Mouse (Mus musculus) hindbrain, embryonic 15.5 days (tissue): ENCODE measurements at regions not wholly inside any gene's neighbourhood (a gene's known extent, or its start where the extent isn't known, plus 50 kb on each side); places are given as distances from the start of the nearest gene placed in this dataset.
"Not testable (repeated sequence)": the region's sequence is repeated elsewhere in the genome, so short reads cannot be mapped to it uniquely, and the experiment has no call there.

Experiments
- ATAC-seq: fragments of 200-750 bp; cut with Nextera tagmentation; 2 replicates; pipeline ENCODE4 v1.8.0; 2017; ENCODE audit warnings: low read depth, moderate number of reproducible peaks, moderate TSS enrichment; ENCODE audit not compliant: low FRiP score
- H3K27ac ChIP-seq: fragments of 300-500 bp; sonication (generic); replicated peaks from 2 replicates; pipeline ENCODE4 v1.5.1; 2015; ENCODE audit warnings: mild to moderate bottlenecking, inconsistent platforms
- H3K27me3 ChIP-seq: fragments of 300-500 bp; sonication (generic); 2 replicates; pipeline ENCODE4 v1.6.1; 2015; ENCODE audit warnings: control low read depth, inconsistent platforms
- H3K36me3 ChIP-seq: fragments of 300-500 bp; sonication (generic); 2 replicates; pipeline ENCODE4 v1.6.1; 2015; ENCODE audit warnings: control low read depth, inconsistent platforms
- H3K4me1 ChIP-seq: fragments of 300-500 bp; sonication (generic); replicated peaks from 2 replicates; pipeline ENCODE4 v1.6.1; 2015; ENCODE audit warnings: control low read depth, inconsistent platforms
- H3K4me2 ChIP-seq: fragments of 300-500 bp; sonication (generic); 2 replicates; pipeline ENCODE4 v1.6.1; 2015; ENCODE audit warnings: moderate library complexity, mild to moderate bottlenecking, inconsistent platforms
- H3K4me3 ChIP-seq: fragments of 300-500 bp; sonication (generic); 2 replicates; pipeline ENCODE4 v1.5.1; 2015; ENCODE audit warnings: mild to moderate bottlenecking, inconsistent platforms
- H3K9ac ChIP-seq: fragments of 300-500 bp; sonication (generic); 2 replicates; pipeline ENCODE4 v1.6.1; 2015; ENCODE audit warnings: inconsistent platforms
- H3K9me3 ChIP-seq: fragments of 300-500 bp; sonication (generic); 2 replicates; pipeline ENCODE4 v1.6.1; 2016; ENCODE audit warnings: control low read depth, inconsistent platforms
- WGBS: fragments of 180-500 bp; shearing (Covaris S2); methylation state at CpG from one replicate; pipeline ENCODE4 v1.1.7; 2015; 5-methylcytosine and 5-hydroxymethylcytosine counted together

DNA sequence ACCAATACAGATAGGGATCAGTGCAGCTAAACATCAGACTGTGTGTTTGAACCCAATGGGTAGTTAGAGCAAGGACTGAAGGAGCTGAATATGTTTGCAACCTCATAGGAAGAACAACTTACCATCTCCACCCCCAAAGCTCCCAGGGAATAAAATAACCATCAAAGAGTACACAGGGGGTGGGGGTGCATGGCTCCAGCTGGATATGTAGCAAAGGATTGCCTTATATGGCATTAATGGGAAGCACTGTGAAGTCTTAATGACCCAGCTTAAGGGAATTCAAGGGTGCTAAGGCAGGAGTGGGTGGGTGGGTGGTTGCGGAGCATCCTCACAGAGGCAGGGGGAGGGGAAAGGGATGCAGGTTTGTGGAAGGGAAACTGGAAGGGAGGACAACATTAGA, 404.0 kb upstream of the Gm12887 start:
- Histone ChIP-seq H3K9me3 (peaks cover 81% of the 10 kb centered on the region), H3K36me3 (no peaks in the 10 kb centered on the region), H3K9ac (no peak overlapping the region), H3K4me2 (no peak overlapping the region), H3K27ac (no peak overlapping the region), H3K27me3 (no peaks in the 10 kb centered on the region), H3K4me3 (no peak overlapping the region), H3K4me1 (no peaks in the 10 kb centered on the region)
- WGBS, result 91% methylated on average over 1 of the region's 1 CpGs
- ATAC-seq, result no peak

DNA sequence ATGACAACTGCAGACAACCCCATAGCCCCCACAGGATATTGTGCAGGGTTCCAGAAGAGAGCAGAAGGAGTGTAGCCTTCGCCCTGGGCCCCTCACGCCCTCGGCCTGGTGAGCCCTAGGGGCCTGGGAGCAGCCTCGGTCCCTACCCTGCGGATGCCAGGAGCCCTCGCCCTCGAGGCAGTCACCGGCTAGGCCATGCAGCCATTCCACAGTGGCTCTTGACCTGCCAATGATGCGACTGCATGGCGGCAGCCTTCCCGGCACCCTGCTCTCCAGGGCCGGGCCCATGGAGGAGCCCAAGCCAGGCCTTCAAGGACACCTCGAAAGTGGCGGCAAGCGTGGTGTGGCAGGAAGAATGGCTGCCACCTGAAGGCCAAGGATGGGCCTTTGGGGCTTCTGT, 401.0 kb upstream of the Gm12887 start:
- ATAC-seq, result peak; percentile 34; the same call in 1 of the 2 replicates
- Histone ChIP-seq H3K9me3 (peaks cover 82% of the 10 kb centered on the region), H3K4me3 (no peak overlapping the region), H3K27ac (no peak overlapping the region), H3K4me2 (no peak overlapping the region), H3K36me3 (no peaks in the 10 kb centered on the region), H3K4me1 (no peaks in the 10 kb centered on the region), H3K27me3 (no peaks in the 10 kb centered on the region), H3K9ac (no peak overlapping the region)
- WGBS, result 92% methylated on average over 15 of the region's 15 CpGs

- not testable (repeated sequence) for H3K4me2 ChIP-seq, H3K27ac ChIP-seq, H3K4me1 ChIP-seq, H3K36me3 ChIP-seq, H3K27me3 ChIP-seq, H3K4me3 ChIP-seq, ATAC-seq, H3K9ac ChIP-seq
- 94% methylated on average over 26 of the region's 26 CpGs for WGBS
- H3K9me3 ChIP-seq, result peaks cover 85% of the 10 kb centered on the region
These were observed 387.1 kb upstream of the Gm12887 start for GRCm38 (mm10) chr4:122008938-122009459.

DNA sequence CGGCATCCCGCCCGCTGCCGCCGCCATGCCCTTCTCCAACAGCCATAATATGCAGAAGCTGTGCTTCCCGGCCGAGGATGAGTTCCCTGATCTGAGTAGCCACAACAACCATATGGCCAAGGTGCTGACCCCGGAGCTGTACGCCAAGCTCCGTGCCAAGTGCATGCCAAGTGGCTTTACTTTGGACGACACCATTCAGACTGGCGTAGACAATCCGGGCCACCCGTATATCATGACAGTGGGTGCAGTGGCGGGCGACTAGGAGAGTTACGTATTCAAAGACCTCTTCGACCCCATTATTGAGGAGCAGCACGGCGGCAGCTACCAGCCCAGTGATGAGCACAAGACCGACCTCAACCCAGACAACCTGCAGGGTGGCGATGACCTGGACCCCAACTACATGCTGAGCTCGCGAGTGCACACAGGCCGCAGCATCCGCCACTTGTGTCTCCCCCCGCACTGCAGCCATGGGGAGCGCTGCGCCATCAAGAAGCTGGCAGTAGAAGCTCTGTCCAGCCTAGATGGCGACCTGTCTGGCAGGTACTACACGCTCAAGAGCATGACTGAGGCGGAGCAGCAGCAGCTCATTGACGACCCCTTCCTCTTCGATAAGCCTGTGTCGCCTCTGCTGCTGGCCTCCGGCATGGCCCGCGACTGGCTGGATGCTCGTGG, 386.4 kb upstream of the Gm12887 start:
- no peaks in the 10 kb centered on the region for H3K27me3 ChIP-seq
- 95% methylated on average over 39 of the region's 39 CpGs for WGBS

DNA sequence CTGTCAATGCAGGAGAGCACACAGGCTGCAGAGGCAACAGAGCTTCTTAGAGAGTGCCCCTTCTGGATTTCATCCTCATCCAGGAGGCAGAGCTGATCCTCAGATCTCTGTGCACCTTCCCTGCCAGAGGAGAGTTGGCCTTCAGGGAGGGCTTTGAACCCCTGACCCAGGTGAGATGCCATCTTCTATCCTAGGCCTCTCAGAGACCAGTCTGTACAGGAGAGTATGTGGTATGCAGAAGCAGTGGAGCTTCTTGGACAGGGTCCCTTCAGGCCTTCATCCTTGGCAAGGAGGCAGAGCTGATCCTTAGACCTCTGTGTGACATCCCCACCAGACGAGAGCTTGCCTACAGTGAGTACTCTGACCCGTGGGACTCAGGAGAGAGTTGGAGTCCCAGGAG, 364.8 kb upstream of the Gm12887 start:
- Histone ChIP-seq H3K9me3 (peaks cover 62% of the 10 kb centered on the region), H3K4me2 (no peak overlapping the region), H3K9ac (no peak overlapping the region), H3K4me1 (no peaks in the 10 kb centered on the region), H3K27me3 (no peaks in the 10 kb centered on the region), H3K27ac (no peak overlapping the region), H3K36me3 (no peaks in the 10 kb centered on the region), H3K4me3 (no peak overlapping the region)
- no peak for ATAC-seq
- WGBS, result 75% methylated on average over 2 of the region's 2 CpGs

More for the DNA sequence above, 386.4 kb upstream of the Gm12887 start:
- no peak for ATAC-seq
- no peaks in the 10 kb centered on the region for H3K36me3 ChIP-seq
- H3K4me2 ChIP-seq, result no peak overlapping the region
- no peak overlapping the region for H3K4me3 ChIP-seq
- no peaks in the 10 kb centered on the region for H3K4me1 ChIP-seq
- peaks cover 85% of the 10 kb centered on the region for H3K9me3 ChIP-seq
- no peak overlapping the region for H3K9ac ChIP-seq
- no peak overlapping the region for H3K27ac ChIP-seq

- H3K27me3 ChIP-seq, result no peaks in the 10 kb centered on the region
- no peaks in the 10 kb centered on the region for H3K4me1 ChIP-seq
- H3K36me3 ChIP-seq, result no peaks in the 10 kb centered on the region
- H3K9ac ChIP-seq, result no peak overlapping the region
- no peak for ATAC-seq
- H3K27ac ChIP-seq, result no peak overlapping the region
- WGBS, result 80% methylated on average over 1 of the region's 1 CpGs
- no peak overlapping the region for H3K4me3 ChIP-seq
- peaks cover 62% of the 10 kb centered on the region for H3K9me3 ChIP-seq
- no peak overlapping the region for H3K4me2 ChIP-seq
These were observed 363.5 kb upstream of the Gm12887 start for GRCm38 (mm10) chr4:121985371-121985770.

- no peak overlapping the region for H3K4me2 ChIP-seq
- 82% methylated on average over 3 of the region's 3 CpGs for WGBS
- no peak for ATAC-seq
- H3K27ac ChIP-seq, result no peak overlapping the region
- no peak overlapping the region for H3K9ac ChIP-seq
- peaks cover 25% of the 10 kb centered on the region for H3K9me3 ChIP-seq
- no peaks in the 10 kb centered on the region for H3K36me3 ChIP-seq
- H3K27me3 ChIP-seq, result no peaks in the 10 kb centered on the region
- H3K4me3 ChIP-seq, result no peak overlapping the region
- no peaks in the 10 kb centered on the region for H3K4me1 ChIP-seq
These were observed 353.9 kb upstream of the Gm12887 start for GRCm38 (mm10) chr4:121975831-121976230.
